Mouse (Mus musculus) gastrocnemius, adult 18-20 months (tissue): Measurements from ENCODE around the gene Olfr106-ps. TPM values are rescaled to one million over a fixed set of nuclear protein-coding genes. Genes with fewer than 3 reads are reported as not detected.

Experiments used
- DNase-seq: peaks from one replicate; pipeline ENCODE4 v3.0.0; 2021; ENCODE audit warnings: low spot score
- long read RNA-seq, 2 experiments: library from polyadenylated mRNA; stranded (forward); transcript quantifications; one replicate each; pipeline ENCODE4 v2.0.0; 2021
- total RNA-seq, 2 experiments: library from RNA; stranded (reverse); gene quantifications; 2 replicates each; pipeline ENCODE4 v1.2.3; 2021

Gene Olfr106-ps
- not detected for total RNA-seq
- long read RNA-seq, experiment 1 = 0 reads
- long read RNA-seq, experiment 2 = 0 reads

- no peak for DNase-seq
Observed at GRCm38 (mm10) chr17:37390093-37390492, at the start of gene Olfr106-ps. TSS of gene Olfr106-ps (plus strand) at chr17:37390393.

- no peak for DNase-seq
Observed at GRCm38 (mm10) chr17:37359282-37359681, 30.9 kb upstream of the Olfr106-ps start, which contains the start of gene Olfr104-ps. TSS of gene Olfr104-ps (plus strand) at chr17:37359582.

GRCm38 (mm10) chr17:37378733-37379132 lies 11.5 kb upstream of the Olfr106-ps start, which contains the start of gene Olfr105-ps:
TSS of gene Olfr105-ps (plus strand) at chr17:37379033.
- DNase-seq = no peak

DNA sequence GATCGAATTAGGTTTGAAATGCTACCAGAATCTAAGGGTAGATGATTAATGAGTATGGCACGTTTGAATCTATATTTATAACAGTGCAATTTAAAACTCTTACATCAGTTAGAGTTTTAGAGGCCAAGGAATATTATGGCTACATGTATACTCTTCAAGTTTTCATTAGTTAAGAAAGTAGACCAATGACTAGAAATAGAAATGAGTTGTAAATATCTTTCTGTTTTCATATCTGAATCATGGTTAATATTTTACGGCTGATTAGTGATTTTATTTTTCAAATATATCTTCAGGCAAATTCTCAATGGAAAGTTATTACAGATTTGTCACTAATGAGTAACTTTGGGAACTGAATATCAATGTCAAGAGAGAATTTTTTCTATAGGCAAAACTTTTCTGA lies 8.7 kb downstream of the Olfr106-ps start, which contains the start of gene Olfr107:
TSS of gene Olfr107 (plus strand) at position 301 of the 400 bp plus-strand sequence.
- no peak for DNase-seq

DNA sequence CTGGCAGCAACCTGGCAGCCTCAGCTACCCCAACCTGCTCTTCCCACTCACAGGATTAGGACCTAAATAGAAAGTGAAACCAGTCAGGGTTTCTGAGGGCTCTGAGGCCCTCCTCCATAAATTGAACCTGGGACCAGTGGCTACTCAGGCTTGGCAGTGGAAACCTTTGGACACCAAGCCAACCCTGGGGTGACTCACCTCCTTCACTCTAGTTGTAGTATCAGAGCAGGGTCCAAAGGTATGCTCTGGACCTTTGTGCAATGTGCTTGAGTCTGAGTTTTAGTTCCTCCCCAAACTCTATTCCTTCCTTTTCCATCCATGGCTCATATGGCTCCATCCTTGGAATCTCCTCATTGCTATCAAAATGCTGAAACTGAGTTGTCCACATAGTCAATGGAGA lies 23.2 kb downstream of the Olfr106-ps start:
- no peak for DNase-seq

DNA sequence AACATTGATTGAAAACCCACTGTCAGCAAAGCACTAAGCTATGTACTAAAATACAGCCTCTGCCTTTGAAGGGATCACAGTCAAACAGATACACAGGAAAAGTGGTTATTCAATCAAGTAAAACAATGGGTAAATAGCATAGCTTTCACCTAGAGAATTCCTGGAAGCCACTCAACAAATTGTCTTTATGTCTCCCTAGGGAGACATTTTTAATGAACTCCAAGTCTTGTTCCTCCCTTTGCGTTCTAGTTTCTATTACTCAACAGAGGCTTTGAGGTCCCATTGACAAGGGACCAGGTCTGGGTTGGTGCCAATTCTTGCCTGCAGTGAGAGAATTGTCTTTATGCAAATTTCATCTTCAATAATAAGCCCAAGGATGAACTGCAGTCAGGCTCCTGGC lies 55.0 kb downstream of the Olfr106-ps start, which contains the start of gene Olfr108:
TSS of gene Olfr108 (plus strand) at position 301 of the 400 bp plus-strand sequence.
- no peak for DNase-seq

Other genes starting within 250 kb of the Olfr106-ps start
- gene Olfr93, start 228.9 kb upstream of the Olfr106-ps start, total RNA-seq = not detected
- under 1 TPM in 1 of 2 experiments, not detected in 1; 0.74 TPM for gene Ubd, start 196.5 kb upstream of the Olfr106-ps start, total RNA-seq
- not detected for gene Olfr94, start 189.4 kb upstream of the Olfr106-ps start, total RNA-seq
- not detected for gene Olfr95, start 177.3 kb upstream of the Olfr106-ps start, total RNA-seq
- not detected for gene Olfr96, start 170.2 kb upstream of the Olfr106-ps start, total RNA-seq
- gene Olfr97, start 153.1 kb upstream of the Olfr106-ps start, total RNA-seq = not detected
- not detected for gene Olfr98, start 126.6 kb upstream of the Olfr106-ps start, total RNA-seq
- 1 to 10 TPM in 1 of 2 experiments, under 1 TPM in 1; 0.94 to 1.9 TPM for gene H2-M3, start 120.2 kb upstream of the Olfr106-ps start, total RNA-seq
- not detected for gene Olfr99, start 106.9 kb upstream of the Olfr106-ps start, total RNA-seq
- not detected for gene Olfr101, start 86.1 kb upstream of the Olfr106-ps start, total RNA-seq
- not detected for gene Olfr102, start 73.3 kb upstream of the Olfr106-ps start, total RNA-seq
- gene Olfr103, start 50.7 kb upstream of the Olfr106-ps start, total RNA-seq = not detected
- not detected for gene Olfr104-ps, start 30.8 kb upstream of the Olfr106-ps start, total RNA-seq
- gene Olfr105-ps, start 11.4 kb upstream of the Olfr106-ps start, total RNA-seq = not detected
- not detected for gene Olfr107, start 8.8 kb downstream of the Olfr106-ps start, total RNA-seq
- not detected for gene Olfr108, start 55.1 kb downstream of the Olfr106-ps start, total RNA-seq
- gene Olfr109, start 68.5 kb downstream of the Olfr106-ps start, total RNA-seq = not detected
- gene H2-M2, start 93.2 kb downstream of the Olfr106-ps start, total RNA-seq = not detected
- gene Olfr110, start 102.1 kb downstream of the Olfr106-ps start, total RNA-seq = not detected
- gene Olfr111, start 117.6 kb downstream of the Olfr106-ps start, total RNA-seq = not detected
- gene Olfr112, start 179.1 kb downstream of the Olfr106-ps start, total RNA-seq = not detected
- not detected for gene Olfr113, start 187.3 kb downstream of the Olfr106-ps start, total RNA-seq
- gene Olfr114, start 202.3 kb downstream of the Olfr106-ps start, total RNA-seq = not detected
- gene Olfr115, start 236.7 kb downstream of the Olfr106-ps start, total RNA-seq = not detected
- not detected for gene Olfr116, start 236.8 kb downstream of the Olfr106-ps start, total RNA-seq